Mouse (Mus musculus) heart, postnatal 0 days (tissue): Measurements from ENCODE around the gene Gm5767.
"Not testable (repeated sequence)": the region's sequence is repeated elsewhere in the genome, so short reads cannot be mapped to it uniquely, and the experiment has no call there.

Experiments used
- CTCF ChIP-seq: IDR thresholded peaks from 2 replicates; pipeline ENCODE4 v1.5.1; 2016; ENCODE audit warnings: antibody characterized with exemption, control low read depth, low read depth
- EP300 ChIP-seq: IDR thresholded peaks from 2 replicates; pipeline ENCODE4 v1.6.1; 2016; ENCODE audit warnings: antibody characterized with exemption, low read depth

GRCm38 (mm10) chr16:8732450-8732849, 51.9 kb downstream of the Gm5767 start:
- TF ChIP-seq CTCF, EP300: not testable (repeated sequence)
